Mouse (Mus musculus): ENCODE data around the gene Mettl11b.
"Not testable (repeated sequence)": the region's sequence is repeated elsewhere in the genome, so short reads cannot be mapped to it uniquely, and the experiment has no call there.

Mettl11b gene

GRCm38 (mm10) chr1:163725106-163725759, at the start of gene Mettl11b:
TSS of gene Mettl11b (minus strand) at chr1:163725232.
- no peak for DNase-seq (ENCODE audit: low spot score)

DNA sequence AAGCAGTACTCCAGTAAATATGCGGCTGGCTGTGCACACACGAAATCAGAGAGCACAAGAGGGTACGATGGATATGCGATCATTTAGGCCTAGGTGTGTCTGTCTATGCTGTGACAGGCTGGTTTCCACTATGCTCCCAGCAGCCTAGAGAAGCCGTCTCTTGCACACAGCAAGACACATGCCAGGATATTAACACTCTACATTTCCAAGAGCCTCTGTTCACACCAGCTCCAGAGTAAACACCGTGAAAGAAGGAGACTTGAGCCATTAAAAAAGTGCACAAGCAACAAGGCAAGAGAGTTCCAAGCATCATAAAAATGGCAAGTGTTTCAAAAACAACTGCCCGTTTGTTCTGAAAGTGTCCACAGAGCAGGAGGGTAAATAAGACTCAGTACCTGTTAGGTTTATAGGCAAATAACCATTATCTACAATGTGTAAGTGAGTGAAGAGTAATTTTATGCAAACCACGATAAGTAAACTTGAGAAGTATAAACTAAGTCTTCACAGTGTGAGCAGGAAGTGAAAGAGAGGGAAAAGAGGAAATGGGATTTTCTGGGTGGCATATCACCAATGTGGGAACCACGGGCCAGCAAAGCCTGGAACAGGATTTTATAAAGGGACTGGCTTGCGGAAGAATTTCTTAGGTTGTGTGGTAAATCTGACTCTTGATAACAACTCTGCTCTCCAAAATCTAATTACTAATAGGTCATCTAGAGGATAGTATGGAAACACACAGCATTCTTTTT, 32.6 kb upstream of the Mettl11b start:
- no peak for DNase-seq (ENCODE audit: low spot score)

- DNase-seq (ENCODE audit: low spot score) = no peak
Measured at GRCm38 (mm10) chr1:163751360-163751992, 26.4 kb upstream of the Mettl11b start.

- DNase-seq (ENCODE audit: low spot score) = no peak
Measured at GRCm38 (mm10) chr1:163737239-163737533, 12.2 kb upstream of the Mettl11b start.

- DNase-seq (ENCODE audit: low spot score) = peak; percentile 9
Measured at GRCm38 (mm10) chr1:163736441-163737238, 11.6 kb upstream of the Mettl11b start.

DNA sequence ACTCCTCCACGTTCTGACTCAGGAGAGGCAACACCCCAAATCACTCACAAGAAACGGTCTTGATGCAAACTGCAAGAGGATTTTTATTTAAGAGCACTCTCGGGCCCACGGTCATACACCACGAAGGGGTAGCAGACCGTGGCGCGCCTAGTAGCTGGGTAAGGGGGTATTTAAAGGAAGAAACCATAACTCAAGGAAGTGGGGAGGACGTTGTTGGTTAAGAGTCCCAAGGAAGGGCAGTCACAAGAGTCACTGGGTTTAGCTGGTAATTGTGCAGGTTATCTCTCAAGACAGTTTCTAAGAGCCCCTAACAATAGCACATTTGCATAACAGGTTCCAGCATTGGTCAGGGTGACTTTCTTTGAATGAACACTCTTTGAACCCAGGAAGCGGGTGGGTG, 6.1 kb upstream of the Mettl11b start:
- DNase-seq (ENCODE audit: low spot score) = not testable (repeated sequence)

DNA sequence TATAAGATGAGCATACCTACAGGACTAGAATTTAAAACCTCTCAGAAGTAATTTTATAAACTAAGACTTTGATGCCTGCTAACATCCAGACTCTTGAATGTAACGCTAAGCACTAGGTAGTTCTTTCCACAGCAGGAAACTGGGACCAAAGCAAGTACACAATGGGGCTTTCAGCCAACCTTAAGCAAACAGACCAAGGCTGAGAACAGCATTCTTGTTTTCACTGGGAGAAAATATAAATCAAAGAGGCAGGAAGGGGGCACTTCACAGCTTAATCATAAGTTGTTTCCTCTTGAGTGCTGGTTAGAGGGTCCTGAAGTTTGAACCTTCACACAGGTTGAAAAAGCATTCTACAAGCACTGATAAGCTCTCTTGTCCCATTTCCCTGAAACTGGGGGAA, 1.1 kb downstream of the Mettl11b start:
- no peak for DNase-seq (ENCODE audit: low spot score)

- DNase-seq (ENCODE audit: low spot score) = no peak
Measured at GRCm38 (mm10) chr1:163708618-163709017, 16.4 kb downstream of the Mettl11b start.

- no peak for DNase-seq (ENCODE audit: low spot score)
Measured at GRCm38 (mm10) chr1:163700571-163700970, 24.5 kb downstream of the Mettl11b start.

GRCm38 (mm10) chr1:163699702-163700101, 25.3 kb downstream of the Mettl11b start:
- no peak for DNase-seq (ENCODE audit: low spot score)

DNA sequence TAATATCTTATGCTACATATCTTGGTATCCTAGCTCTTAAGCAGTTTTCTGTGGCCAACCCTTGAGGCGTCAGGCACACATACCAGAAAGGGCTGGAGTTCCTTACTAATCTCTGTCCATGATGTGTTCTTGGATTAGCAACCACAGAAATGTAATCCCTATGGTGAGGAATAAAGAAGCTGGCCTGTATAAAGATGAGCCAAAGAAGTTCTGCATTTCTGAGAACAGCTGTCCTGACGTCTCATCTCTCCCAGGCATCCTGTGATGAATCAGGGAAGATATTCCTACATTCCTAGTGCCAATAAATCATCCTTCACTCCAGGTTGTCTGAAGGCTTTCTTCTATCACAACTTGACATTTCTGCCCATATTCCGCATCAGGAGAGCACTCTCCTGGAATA, 33.2 kb downstream of the Mettl11b start:
- DNase-seq (ENCODE audit: low spot score) = no peak

DNA sequence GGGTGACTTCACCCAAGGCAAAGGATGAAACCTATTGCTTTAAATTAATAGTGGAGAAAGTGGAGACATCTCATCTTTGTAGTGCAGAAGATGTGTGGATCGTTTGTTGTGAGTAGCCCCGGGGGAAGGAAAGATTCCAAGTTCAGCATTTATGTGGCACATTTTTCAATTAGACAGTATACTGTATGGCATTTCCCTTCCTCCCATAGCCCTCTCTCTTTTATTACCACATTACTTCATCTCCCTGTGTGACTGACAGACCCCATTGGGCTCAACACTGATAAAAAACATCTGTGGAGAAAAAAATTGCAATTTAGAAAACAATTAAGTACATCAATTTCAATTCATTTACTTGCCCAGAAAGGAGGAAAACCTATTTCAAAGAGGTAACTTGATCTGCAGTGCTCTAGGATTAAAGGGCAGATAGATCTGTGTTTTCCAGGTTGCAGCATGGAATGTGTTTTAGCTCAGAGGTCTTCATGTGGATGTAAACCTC, 42.0 kb downstream of the Mettl11b start:
- DNase-seq (ENCODE audit: low spot score) = no peak

DNA sequence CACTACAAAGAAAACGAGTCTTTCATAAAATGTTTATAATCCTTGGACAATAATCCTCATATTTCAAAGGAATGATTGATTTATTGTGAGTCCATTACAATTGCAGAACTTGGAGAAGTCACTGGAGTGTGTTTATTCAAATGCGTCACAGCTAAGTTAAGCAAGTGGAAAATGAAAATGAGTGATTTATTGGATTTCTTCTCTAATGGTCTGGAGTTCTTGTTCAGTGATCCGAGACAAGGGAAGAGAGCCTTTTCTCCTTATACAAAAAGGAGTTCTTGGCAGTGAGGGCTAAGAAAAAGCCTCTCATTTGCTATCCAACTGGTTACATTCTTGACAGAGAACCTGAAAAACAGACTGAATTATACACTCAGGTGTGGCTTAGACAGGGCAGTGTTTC, 42.9 kb downstream of the Mettl11b start:
- no peak for DNase-seq (ENCODE audit: low spot score)

DNA sequence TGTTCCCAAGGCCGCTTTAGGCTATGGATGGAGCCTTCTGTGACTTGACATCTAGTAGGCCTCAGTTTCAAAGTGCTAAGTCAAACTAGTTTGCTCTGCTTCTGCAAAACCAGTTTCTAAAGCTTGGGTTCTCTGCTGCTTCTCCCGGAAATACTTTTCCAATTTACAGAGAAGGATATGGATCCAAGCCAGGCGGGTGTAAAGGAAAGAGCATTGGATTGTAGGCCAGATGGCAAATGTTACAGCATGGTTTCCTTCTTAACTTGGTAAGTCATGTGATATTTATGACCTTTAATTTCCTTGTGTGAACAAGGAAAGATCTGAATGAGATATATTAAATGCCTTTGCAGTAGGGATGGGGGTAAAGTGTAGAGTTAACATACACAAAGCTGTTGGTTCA, 52.2 kb downstream of the Mettl11b start:
- DNase-seq (ENCODE audit: low spot score) = no peak

- no peak for DNase-seq (ENCODE audit: low spot score)
Measured at GRCm38 (mm10) chr1:163671326-163671725, 53.7 kb downstream of the Mettl11b start.

DNA sequence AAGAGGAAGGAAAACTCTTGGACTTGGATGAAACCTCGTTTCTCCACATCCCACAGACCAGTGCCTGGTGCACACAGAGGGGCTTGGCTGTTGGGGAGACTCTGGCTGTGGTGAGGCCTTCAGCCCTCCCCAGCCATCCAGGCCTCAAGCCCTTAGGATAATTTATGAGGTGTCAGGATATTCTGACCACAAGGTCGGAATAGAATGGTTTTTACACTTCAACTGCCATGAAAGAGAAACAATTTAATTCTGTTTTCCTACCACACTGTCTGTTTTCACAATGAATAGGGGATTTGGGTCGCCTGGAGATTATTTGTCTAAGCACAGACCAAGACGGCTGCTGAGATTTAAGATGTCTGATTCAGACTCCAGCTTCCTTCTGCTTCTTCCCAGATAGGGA, 54.3 kb downstream of the Mettl11b start:
- DNase-seq (ENCODE audit: low spot score) = no peak

- no peak for DNase-seq (ENCODE audit: low spot score)
Measured at GRCm38 (mm10) chr1:163669936-163670335, 55.1 kb downstream of the Mettl11b start.

GRCm38 (mm10) chr1:163662416-163662815, 62.6 kb downstream of the Mettl11b start:
- DNase-seq (ENCODE audit: low spot score) = no peak

DNA sequence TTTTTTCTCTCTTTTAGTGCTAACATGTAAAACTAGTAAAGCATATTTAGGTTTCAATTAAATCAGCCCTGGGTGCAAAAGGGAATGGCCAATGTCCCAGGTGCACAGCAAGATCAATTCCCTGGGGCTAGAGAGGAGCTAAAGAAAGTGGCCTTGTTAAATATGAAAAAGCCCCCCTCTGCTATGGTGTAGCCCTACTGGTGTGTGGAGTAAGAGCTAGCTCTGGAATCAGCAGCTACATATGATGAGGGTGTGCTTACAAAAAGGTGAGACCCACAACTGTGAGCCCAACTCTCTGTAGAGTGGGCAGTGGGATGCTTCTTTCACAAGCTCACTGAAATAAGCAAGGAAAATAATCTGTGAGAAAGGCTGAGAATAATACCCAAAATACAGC, 66.5 kb downstream of the Mettl11b start:
- DNase-seq (ENCODE audit: low spot score) = no peak

DNA sequence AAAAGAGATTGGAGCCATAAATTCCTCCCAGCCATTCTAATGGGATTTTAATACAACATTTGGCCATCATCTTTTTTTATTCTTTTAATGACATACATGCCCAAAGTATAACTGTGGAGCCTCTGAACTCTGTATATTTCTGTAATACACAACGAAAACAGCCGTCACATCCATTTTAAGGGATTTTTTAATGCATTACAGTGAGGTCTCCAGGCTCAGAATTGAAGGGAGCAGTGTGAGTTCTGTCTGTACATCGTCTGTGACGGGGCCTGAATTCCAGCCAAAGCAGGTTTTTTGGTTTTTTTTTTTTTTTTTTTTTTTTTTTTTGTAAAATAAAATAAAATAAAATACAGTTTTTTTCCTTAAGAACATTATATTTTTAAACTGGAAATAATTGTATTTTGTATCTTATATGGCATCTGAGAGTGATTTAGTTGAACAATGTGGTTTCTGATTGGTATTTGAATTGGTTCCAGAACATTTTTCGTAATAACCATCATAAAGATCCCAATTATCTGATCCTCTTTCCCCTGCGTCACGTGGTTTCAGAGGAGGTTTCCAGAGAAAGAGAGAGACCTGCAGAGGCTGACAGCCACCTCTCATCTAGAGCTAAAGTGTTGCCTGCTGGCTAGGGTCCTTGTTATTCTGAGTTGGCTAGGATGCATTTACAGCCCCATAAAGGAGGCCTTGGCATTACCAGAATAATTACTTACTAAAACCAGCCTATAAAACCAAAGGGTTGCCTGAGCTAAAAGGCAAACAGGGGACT, 67.1 kb downstream of the Mettl11b start:
- DNase-seq (ENCODE audit: low spot score) = no peak

DNA sequence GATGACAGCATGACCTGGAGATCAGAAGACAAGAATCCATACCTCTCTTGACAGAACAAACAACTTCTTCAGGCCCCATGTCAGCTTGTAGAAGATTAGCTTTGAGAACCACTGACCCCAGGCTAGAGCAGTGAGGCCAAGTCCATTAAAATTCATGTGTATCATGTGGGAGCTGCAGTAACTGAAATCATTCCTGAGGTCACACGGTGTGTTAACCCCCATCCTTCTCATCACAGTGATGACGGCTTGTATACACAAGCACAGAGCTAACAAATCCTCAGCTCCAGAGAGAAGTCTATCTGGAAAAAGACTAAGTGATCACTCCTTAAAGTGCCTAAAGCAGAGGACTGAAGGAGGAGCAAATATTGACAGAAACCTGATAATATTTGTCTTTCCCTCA, 68.0 kb downstream of the Mettl11b start:
- DNase-seq (ENCODE audit: low spot score) = no peak

DNA sequence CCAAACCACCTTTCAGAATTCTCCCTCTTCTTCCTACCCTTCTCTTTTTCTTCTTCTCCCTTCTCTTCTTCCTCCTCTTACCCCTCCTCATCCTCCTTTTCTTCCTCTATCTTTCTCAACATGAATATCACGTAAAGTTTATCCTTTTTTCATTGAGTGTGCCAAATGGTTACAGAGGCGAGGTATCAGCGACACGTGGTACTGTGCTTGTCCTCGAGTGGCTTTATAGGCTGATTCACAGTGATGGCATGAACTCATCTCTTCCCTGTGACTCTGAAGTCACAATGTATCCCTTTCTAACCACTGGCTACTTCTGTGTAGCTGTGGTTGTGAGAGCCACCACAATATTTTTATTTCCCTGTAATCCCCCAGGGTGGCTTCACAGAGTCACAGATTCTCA, 68.6 kb downstream of the Mettl11b start:
- DNase-seq (ENCODE audit: low spot score) = no peak
